Comparison of ENCODE assay signal across 8 mouse cellular contexts in the genomic region with DNA sequence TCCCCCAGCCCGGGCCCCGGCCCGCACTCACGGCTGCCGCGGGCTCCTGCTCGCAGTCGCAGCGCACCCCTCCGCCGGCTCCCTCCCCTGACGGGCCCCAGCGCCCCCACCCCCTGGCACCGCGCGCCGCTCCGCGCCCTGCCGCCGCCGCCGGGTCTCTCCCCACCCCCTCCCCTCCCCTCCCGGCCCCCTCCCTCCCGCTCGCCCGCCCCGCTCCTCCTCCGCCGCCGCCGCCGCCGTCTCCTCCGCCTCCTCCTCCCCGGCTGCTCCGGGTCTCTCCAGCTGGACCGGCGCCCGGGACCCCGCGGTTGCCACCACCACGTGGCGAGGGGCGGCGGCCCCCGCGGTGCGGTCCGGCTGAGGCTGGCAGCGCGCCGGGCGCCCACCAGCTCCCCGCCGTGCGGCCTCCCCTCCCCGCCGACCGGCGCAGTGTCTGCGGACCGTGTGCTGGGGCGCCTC. TPM values are rescaled to one million over a fixed set of nuclear protein-coding genes. Genes with fewer than 3 reads are reported as not detected.
DNase-seq lines count a peak whose midpoint lies in the region; ATAC-seq and TF ChIP-seq lines count a peak whose summit lies in the region.

Gene Tbkbp1 (minus strand): TSS at position 153 of the 459 bp plus-strand sequence.

- DNase-seq in thymus, postnatal 14 days = peak; percentile 43
- DNase-seq in thymus, postnatal 25 days = no peak
- DNase-seq in cerebellum, postnatal 10 days = peak; percentile 89 to 91
- DNase-seq in kidney, postnatal 25 days = peak; percentile 25 to 59
- peak; percentile 52 for DNase-seq in lung, postnatal 10 days
- no peak for DNase-seq in ovary, postnatal 14 days (ENCODE audit: low spot score)

- peak within 1 kb of the TSS; percentile 75 for H3K4me3 ChIP-seq in heart, embryonic 11.5 days (ENCODE audit: low read depth, low read length)
- peak within 1 kb of the TSS; percentile 76 for H3K4me3 ChIP-seq in small intestine, adult 2 months (ENCODE audit: low read depth, low read length)

- H3K9me3 ChIP-seq in heart, embryonic 11.5 days (replicated peaks; ENCODE audit: control insufficient read depth, low read length) = no peaks in the 10 kb centered on the region

- peak; percentile 6 for ATAC-seq in heart, embryonic 11.5 days (replicated peaks; ENCODE audit: insufficient number of reproducible peaks, low FRiP score, low TSS enrichment)

- H3K36me3 ChIP-seq in heart, embryonic 11.5 days (ENCODE audit: control insufficient read depth, insufficient read depth, low read length) = peaks cover 12% of the 10 kb centered on the region
- 0 out of 2 replicates have a peak, but pooled peaks cover 2% of the 10 kb centered on the region for H3K36me3 ChIP-seq in small intestine, adult 2 months (ENCODE audit: control insufficient read depth, insufficient read depth, low read length)

- peak within 1 kb of the TSS; percentile 74 for H3K9ac ChIP-seq in heart, embryonic 11.5 days (ENCODE audit: low read depth, low read length)

- H3K4me2 ChIP-seq in heart, embryonic 11.5 days = peak within 1 kb of the TSS; percentile 94

- 0% methylated on average over 35 of the region's 64 CpGs for WGBS in heart, embryonic 11.5 days (ENCODE audit: insufficient replicate concordance)
- 2% methylated on average over 18 of the region's 64 CpGs for WGBS in small intestine, adult 2 months

- no peak for TF ChIP-seq POLR2A in small intestine, adult 2 months (IDR thresholded peaks at IDR 0.05; ENCODE audit: low read depth, low read length)

- peak within 1 kb of the TSS; percentile 91 for H3K27ac ChIP-seq in heart, embryonic 11.5 days (ENCODE audit: low read depth, low read length)
- peak within 1 kb of the TSS; percentile 43 for H3K27ac ChIP-seq in small intestine, adult 2 months (ENCODE audit: insufficient read depth, low read depth, low read length)

- H3K4me1 ChIP-seq in heart, embryonic 11.5 days (ENCODE audit: control insufficient read depth, insufficient read depth, low read length) = peaks cover 17% of the 10 kb centered on the region
- H3K4me1 ChIP-seq in small intestine, adult 2 months (ENCODE audit: control insufficient read depth, insufficient read depth, insufficient read length, low read length) = peaks cover 8% of the 10 kb centered on the region

- H3K27me3 ChIP-seq in heart, embryonic 11.5 days (ENCODE audit: control insufficient read depth, insufficient read depth, low read length) = peaks cover 6% of the 10 kb centered on the region; the same call in 1 of the 2 replicates
- peaks cover 19% of the 10 kb centered on the region for H3K27me3 ChIP-seq in small intestine, adult 2 months (ENCODE audit: control insufficient read depth, insufficient read depth, low read length)

- no peak for TF ChIP-seq CTCF in small intestine, adult 2 months (IDR thresholded peaks at IDR 0.05; ENCODE audit: extremely low read depth, insufficient read length, insufficient replicate concordance, low read depth, low read length)

RNA-seq across cellular contexts. Expression of gene Tbkbp1, which starts in this region (rescaled TPM):
- 5.7 and 6.8 TPM in 2 replicates for polyA plus RNA-seq in heart, embryonic 11.5 days (2014; fragmentation: Nextera tagmentation; extraction: Ambion mirVana)
- 7.5 and 11.4 TPM in 2 replicates for polyA plus RNA-seq in small intestine, adult 2 months (2012; rRNA removed)

Comparison
In these comparisons a context has a peak if more than half of its experiments do, and no peak if none do; other contexts are left out.
1. DNase-seq: peak in thymus, postnatal 14 days (single experiment), cerebellum, postnatal 10 days (2 of 2), kidney, postnatal 25 days (2 of 2) and lung, postnatal 10 days (single experiment); none in thymus, postnatal 25 days (single experiment) and ovary, postnatal 14 days (single experiment).